Mouse (Mus musculus): Measurements from ENCODE around the gene Chek2.
"Not testable (repeated sequence)": the region's sequence is repeated elsewhere in the genome, so short reads cannot be mapped to it uniquely, and the experiment has no call there.

DNA sequence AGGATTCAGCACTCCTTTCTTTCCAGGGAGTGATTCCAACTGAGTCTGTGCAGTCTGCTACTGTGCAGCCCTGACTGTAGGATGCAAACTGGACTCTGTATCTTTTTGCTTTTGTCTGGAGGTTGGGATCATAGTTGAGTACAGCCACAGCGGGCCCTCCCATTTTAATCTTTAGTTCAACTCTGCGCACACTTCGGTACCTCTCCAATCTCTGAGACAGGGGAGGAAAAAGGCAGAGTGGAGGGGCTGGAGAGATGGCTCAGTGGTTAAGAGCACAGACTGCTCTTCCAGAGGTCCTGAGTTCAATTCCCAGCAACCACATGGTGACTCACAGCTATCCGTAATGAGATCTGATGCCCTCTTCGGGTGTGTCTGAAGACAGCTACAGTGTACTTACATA, 1.8 kb upstream of the Chek2 start:
- TF ChIP-seq POLR2A (IDR thresholded peaks at IDR 0.05; ENCODE audit: borderline replicate concordance, control insufficient read depth, low read depth, low read length); CTCF (IDR thresholded peaks at IDR 0.05; ENCODE audit: control insufficient read depth, insufficient read depth, low read length): not testable (repeated sequence)
